Mouse (Mus musculus) ES-Bruce4 (cell line): ENCODE data around the gene Hsh2d.

Source experiments
- CTCF ChIP-seq: IDR thresholded peaks from one replicate; pipeline ENCODE4 v1.8.1; 2011; ENCODE audit warnings: low read depth, low read length
- EP300 ChIP-seq: IDR thresholded peaks from 2 replicates; pipeline ENCODE4 v1.6.1; 2011; ENCODE audit warnings: low read depth, low read length; ENCODE audit not compliant: insufficient read depth
- POLR2A ChIP-seq: IDR thresholded peaks from one replicate; pipeline ENCODE4 v1.8.1; 2011; ENCODE audit warnings: low read length; ENCODE audit not compliant: insufficient read depth

DNA sequence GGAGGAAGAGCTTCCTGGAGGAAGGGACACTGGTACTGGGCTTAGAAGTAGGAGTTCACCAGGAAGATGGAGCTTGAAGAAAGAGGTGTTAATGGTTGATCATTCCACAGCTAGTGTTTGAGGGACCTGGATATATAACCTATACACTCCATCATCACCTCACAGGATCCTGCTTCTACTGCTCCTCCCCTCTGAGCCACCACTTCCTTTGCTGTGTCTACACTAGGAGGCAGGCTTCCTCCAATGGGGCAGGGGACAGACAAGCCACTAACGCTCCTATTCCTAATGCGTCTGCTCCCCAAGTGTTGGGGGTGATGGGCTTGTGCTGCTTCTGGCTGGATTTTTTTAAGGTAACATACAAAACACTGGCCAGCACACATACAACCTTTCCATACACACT is 21.3 kb downstream of the Hsh2d start:
- TF ChIP-seq EP300 (no peak), POLR2A (no peak), CTCF (no peak)
